Mouse (Mus musculus) layer of hippocampus, adult 9-10 months (tissue): ENCODE measurements at regions not wholly inside any gene's neighbourhood (a gene's known extent, or its start where the extent isn't known, plus 50 kb on each side); places are given as distances from the start of the nearest gene placed in this dataset.
A peak's percentile ranks its signal among the peaks of the same experiment; 100 is the strongest.

Experiments used
- DNase-seq: peaks from one replicate; pipeline ENCODE4 v3.0.0; 2022; ENCODE audit warnings: low spot score

- DNase-seq, result no peak
Measured at GRCm38 (mm10) chr11:86408686-86409579, 51.5 kb upstream of the Med13 start.

- DNase-seq, result no peak
Measured at GRCm38 (mm10) chr11:86409580-86409947, 52.2 kb upstream of the Med13 start.

GRCm38 (mm10) chr11:86410521-86410920, 53.1 kb upstream of the Med13 start:
- no peak for DNase-seq

GRCm38 (mm10) chr11:86412772-86413390, 55.5 kb upstream of the Med13 start:
- no peak for DNase-seq

GRCm38 (mm10) chr11:86416471-86416870, 59.1 kb upstream of the Med13 start:
- no peak for DNase-seq

- no peak for DNase-seq
Measured at GRCm38 (mm10) chr11:86417164-86417563, 59.8 kb upstream of the Med13 start.

- no peak for DNase-seq
Measured at GRCm38 (mm10) chr11:86419810-86420483, 62.5 kb upstream of the Med13 start.

- no peak for DNase-seq
Measured at GRCm38 (mm10) chr11:86428926-86429325, 55.5 kb upstream of the Rnft1 start.

GRCm38 (mm10) chr11:86430287-86430686, 54.2 kb upstream of the Rnft1 start:
- DNase-seq, result no peak

GRCm38 (mm10) chr11:86431550-86431949, 52.9 kb upstream of the Rnft1 start:
- no peak for DNase-seq

GRCm38 (mm10) chr11:86434106-86434505, 50.4 kb upstream of the Rnft1 start:
- DNase-seq, result peak; percentile 32
